Mouse (Mus musculus) common myeloid progenitor, adult 5-6 weeks (primary cell): ENCODE data around the gene Ica1. TPM values are rescaled to one million over a fixed set of nuclear protein-coding genes. Genes with fewer than 3 reads are reported as not detected.

Source experiments
- ATAC-seq: replicated peaks from 2 replicates; pipeline ENCODE4 v1.8.0; 2016; ENCODE audit warnings: low read depth, mild to moderate bottlenecking, moderate TSS enrichment, inconsistent platforms; ENCODE audit not compliant: poor library complexity, severe bottlenecking
- total RNA-seq: library from RNA; stranded (forward); fragments of 200-1000, 187-1606 nt; gene quantifications from 2 replicates; pipeline ENCODE4 v1.2.3, GENCODE M21; 2017

Gene Ica1
- total RNA-seq, 1 experiment from 2014 or later: 28.1 TPM

DNA sequence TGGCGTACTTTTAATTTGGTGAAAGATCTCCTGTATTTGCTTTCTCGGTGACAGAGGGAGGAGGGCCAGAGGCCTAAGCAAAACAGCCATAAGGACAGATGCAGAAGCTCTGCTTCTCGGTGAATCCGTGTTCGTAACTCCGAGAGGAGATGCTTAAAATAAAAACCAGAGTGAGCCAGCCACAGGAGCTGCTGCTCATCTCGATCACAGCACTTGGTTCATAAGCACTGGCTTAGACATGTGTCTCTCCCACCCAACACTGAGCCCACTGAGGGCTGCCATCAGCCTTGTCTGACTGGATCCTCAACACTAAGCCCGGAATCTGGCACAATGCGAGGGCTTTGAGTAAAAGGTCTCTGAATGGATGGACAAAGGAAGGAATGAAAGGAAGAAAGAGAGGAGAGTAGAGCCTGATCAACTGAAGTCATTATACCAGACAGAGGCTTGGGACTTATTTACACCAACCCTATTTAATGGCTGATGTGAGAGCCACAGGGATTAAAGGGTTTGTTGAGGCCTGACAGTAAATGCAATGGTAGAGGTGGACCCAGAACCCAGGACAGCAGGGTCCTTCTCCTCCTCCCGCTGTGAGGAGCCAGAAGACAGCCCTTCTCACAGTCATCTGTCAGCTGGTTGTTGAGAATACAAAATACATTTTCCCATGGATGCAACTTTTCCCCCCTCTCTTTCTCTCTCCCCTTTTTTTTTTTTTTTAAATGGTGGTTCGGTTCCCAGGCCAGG, 85.0 kb downstream of the Ica1 start:
- no peak for ATAC-seq

DNA sequence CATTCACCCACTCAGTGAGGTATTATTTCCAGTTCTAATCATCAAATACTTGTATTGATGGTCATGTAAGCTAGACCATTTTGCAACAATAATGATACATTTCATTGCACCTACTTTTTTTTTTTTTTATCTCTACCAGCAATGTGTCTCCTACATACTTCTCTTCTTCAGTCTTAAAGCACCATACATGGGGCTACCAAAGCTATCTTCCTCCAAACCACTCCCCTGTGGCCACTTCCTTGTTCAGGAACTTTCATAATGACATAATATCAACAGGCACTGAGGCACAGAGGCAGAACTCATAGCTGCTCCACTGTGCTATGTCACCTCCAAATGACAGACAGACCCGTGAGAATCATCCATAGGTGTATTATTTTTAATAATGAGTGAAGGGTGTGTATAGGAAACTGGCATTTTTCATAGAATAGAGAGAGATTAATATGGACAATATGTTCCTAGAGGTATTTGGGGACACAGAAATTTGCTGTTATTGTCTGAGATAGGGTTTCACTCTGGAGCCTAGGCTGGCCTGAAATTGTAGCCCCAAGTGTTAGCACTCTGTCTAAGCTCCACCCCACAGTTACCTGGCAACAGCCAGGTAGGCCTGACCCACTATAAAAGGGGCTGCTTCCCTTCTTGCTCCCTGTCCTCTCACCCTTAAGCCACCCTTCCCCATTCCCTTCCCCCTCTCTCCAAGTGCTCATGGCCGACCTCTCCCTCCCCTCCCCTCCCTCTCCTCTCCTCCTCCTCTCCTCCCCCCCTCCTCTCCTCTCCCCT, 86.9 kb downstream of the Ica1 start:
- ATAC-seq: peak; percentile 80

DNA sequence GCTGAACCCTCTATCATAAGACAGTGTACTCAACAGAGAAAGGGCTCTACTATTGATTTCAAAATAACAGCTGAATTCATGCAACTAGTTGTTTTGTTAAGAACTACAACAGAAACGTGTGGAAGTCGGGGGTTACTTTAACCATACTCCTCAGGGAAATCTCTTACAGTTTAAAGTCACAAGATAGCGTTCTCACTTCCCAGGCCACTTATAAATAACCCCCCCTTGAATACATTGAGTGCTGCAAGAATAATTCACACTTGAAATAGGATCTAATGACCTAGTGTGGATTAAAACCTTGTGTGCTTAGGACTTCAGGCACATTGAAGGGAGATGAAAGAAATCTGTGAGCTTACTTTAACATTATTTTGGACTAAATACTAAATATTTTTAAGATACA, 87.8 kb downstream of the Ica1 start:
- no peak for ATAC-seq

DNA sequence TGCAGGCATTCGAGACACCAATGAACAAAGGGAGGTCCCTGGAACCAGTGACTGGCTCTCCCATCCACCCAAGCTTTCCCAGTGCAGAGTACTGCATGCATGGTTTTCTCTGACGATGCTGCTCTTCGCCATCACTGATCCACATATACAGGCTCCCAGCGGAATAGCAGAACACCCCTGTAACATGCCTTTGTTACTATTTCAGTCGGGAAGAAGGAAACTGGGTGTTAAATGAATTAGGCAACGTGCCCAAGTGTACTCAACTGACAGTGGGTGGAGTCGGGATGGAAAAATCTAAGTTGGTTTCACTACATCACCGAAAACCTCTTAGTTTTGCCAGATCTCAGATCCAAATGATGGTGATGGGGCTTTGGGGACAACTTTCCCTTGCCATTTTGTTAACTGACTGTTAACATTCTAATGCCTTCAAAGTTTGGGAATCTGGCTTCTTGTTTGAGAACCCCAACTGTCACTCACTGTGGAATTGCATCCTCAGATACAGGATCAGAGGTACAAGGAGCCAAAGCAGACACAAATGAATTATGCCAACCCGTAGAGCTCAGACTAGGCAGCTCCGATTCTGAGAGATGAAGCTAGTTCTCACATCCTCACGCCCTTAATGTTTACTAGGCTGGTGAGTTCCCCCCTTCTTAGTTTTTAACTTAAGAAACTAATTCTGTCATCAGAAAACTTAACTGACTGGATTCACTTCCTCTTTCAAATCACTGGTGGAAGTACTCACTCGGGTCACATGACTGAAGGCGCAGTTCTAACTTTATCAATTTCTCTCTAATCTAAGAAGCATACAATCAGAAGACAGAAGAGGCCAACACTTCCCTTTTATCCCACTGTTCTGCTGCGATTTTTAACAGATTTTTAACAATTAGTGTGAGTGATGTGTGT, 91.4 kb downstream of the Ica1 start:
- peak; percentile 80 for ATAC-seq

DNA sequence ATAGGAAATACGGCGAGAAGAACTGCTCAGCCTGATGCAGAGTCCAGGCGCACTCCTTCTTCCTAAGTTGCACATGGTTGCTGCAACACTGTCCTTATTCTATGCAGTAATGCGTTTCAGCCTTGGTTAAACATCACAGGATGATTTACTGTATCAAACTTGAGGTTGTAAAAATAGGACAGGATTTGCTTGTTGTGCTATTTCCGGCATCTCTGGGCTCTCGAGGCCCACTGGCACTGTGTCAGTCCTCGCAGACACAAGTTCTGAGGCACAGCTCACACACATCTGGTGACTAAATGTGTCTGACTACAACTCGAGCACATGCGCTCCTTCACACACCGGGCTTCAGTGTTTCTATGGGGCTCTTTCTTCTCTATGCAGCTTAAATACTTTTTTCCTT, 94.9 kb downstream of the Ica1 start:
- ATAC-seq: no peak

DNA sequence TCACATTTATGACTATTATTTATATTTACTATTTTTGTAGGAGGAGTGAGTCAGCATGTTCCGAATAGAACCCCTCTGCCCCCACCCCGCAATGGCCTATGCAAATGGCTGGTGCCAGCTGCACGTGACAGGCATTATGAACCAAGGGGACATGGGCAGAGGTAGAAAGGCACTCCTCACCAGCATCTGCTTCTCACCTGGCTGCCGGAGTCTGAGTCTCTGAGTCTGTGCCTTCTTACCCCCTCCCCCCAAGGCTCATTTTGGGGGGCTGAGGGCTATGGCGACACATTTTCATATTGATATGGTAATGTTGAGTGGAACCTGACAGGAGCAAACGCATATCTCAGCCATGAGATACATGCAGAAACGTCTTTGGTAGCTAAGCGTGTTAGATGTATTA, 97.4 kb downstream of the Ica1 start:
- no peak for ATAC-seq

DNA sequence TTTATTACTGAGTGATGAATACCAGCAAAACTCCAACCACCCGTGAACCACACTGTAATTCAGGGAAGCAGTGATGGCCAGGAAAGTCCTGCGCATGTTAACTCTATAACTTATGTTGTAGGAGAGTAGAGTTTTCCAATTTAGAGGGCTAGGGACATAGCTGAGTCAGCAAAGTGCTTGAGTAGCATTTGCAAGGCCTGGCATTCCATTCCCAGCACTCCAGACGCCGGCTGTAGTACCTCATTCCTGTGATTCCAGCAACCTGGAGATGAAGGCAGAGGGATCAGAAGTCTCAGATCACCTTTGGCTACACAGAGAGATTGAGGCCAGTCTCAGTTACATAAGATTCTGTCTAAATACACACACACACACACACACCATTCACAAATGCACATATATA, 105.3 kb downstream of the Ica1 start:
- ATAC-seq: no peak

DNA sequence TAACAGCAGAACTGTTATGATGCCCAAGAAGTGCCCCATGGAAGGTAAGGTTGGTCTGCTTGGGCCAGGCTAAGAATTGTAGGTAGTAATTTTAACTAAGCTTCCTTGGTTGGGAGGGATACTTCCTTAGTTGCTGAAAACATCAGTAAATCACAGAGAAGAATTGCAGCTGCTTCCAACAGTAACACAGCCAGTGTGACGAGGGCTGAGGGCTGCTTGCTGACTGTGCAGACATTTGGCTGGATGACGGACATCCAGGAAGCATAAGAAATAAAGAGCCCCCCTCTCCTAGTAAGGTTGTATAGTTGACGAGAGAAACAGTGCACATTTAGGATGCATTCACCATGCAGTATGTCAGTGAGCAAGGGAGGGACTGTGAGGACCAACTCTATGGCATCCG, 108.9 kb downstream of the Ica1 start:
- no peak for ATAC-seq

DNA sequence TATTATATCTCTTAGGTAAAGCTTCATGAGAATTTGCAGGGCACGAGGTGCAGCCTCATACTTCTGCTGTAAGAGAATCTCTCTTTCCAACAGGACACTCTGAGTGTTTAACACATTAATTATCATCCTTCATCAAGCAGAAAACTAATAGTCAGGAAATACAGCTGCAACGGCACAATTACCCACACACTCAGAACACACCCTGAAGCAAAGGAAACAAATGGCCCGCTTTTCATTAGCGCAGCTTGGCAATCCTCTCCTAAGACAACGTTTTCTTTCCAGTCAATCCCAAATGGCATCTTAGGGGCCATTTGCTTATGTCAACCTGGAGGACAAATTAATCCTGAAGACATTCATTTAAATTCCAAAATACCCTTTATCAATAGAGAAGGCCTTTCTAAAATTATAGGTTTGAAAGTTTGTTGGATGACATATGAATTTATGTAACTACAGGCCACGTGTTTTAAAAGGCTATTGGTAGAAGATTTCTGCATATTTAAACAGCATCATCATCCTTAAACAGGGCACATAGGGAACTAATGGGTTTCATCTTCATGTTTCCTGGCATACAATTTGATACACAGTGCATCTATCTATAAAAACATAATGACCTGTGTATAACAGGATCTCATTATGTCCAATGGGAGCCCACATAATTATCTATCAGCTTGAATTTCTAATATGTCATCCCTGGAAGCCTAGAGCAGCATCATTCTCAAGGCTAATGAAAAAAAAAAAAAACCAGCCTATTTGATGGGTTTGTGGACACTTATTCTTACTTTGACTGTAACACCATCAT, 110.1 kb downstream of the Ica1 start:
- ATAC-seq: no peak

DNA sequence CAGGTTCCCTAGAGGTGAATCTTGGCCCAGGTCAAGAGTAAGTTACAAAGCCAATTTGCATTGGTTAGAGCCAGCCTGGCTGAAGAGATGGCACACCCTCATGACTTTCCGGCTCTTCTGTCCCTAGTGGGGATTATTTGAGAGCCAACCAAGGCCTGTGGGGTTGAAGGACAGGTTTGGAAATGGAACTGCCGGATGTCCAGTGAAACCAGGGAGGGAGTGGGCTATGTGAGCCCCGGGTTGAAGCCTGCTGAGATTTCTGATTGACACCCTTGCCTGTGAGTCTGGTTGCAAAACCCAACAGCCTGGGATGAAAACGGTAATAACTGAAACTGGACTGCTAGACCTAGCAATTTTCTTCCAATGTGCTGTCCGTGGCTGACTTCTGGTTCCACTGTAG, 112.5 kb downstream of the Ica1 start:
- no peak for ATAC-seq

DNA sequence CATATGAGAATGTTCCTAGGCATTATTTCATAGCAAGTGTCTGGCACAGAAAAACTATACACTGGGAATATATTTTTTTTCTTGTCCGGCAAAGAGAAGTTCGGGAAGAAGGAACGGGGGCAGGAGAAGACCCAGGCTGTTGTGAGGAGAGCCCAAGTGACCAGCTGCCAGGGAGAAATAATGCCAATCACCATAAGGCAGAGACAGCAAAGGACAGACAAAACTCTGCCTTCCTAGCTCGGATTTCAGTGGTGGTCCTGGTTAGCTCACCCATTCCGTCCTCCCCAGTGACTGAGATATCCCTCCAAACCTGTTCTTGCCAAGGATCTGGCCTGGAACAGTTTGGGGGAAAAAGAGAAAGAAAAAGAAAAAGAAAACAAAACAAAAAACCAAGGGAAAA, 113.3 kb downstream of the Ica1 start:
- ATAC-seq: no peak

DNA sequence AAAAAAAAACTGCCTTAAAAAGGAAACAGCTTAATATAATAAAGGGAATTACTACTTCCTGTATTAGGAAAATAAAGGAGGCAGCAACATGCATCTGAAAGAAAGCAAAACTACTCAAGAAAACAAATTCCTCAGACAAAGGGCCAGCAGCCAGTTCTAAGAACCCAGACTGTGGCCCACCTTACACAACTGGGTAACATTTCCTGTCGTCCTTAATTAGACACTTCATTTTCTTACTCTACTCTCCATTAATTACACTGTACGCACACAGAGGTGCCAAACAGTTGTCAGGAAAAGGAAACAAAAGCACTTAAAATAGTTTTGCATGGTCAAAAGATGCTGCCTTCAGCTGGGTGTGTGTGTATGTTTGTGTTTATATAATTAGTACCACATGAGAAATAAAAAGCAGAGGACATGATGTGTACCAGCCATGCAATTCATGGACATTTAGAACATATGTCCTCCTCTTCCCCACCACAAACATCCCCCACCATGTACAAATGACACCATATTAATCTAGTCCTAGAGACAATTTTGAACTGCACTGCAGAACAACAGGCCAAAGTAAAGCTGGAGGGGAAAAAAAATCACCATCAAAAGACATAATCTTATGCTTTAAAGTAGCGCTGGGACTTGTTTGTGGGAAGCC, 115.1 kb downstream of the Ica1 start:
- no peak for ATAC-seq

DNA sequence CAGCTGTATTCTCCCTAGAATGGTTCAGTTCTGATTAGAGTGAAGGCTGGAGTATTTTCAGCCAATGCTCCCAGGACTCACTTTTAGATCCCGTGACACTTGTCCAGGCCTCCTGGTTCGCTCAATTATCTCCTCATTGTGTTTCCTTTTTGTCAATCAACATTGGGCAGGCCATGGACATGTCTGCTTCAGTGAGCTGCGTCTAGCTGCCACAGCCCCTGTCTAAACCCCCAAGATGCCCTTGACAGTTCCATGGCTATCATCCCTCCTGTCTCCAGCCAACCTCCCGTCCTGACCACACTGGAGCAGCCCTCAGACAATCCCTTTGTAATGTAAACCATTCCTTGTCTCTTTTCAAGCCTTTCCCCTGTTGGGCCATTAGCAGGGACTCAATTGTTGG, 116.9 kb downstream of the Ica1 start:
- no peak for ATAC-seq

DNA sequence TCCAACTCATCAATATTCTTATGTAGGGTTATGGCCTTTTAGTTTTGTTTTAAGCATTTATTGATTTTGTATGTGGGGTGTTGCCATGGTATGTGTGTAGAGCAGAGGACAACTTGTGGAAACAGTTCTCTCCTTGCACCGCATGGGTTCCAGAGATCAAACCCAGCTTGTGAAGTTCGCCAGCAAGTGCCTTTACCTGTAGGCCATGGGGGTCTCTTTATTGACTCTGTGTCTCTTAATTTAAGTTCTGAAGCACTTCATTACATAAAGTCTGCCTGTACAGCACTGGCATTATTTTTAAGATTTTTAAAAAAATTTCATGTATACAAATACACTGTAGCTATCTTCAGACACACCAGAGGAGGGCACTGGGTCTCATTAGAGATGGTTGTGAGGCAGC, 118.2 kb downstream of the Ica1 start:
- ATAC-seq: no peak

DNA sequence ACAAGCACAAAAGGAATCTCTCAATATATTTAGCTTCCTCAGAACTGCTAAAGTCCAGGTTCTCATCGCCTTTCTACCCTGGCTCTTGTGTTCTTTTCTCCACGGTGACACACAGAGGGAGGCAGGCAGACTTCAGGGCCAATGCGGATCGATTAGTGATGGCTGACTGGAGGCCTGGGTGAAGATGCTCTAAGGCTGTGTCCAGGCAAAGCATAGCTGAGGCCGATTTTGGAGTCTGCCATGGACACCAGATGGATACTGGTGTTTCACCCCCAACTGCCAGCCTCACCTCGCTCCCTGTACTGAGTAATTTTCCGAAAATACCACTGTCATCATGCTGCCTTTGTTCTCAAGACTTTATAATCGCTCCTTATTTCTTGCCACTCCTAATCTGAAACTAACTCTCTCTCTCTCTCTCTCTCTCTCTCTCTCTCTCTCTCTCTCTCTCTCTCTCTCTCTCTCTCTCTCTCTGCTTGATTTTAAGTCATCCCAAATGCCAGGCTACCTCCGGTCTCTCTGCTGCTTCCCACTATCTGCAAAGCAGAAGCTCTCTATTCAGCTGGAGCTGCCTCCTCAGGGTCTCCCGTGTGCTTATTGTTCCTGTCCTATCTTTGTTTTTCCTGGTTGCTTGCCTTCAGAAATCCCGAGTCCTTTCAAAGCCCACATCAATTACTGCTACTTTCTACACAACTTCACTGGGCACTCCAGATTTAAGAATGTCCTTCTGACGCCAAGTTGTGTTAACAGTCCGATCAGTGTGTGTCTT, 118.9 kb downstream of the Ica1 start:
- ATAC-seq: no peak

DNA sequence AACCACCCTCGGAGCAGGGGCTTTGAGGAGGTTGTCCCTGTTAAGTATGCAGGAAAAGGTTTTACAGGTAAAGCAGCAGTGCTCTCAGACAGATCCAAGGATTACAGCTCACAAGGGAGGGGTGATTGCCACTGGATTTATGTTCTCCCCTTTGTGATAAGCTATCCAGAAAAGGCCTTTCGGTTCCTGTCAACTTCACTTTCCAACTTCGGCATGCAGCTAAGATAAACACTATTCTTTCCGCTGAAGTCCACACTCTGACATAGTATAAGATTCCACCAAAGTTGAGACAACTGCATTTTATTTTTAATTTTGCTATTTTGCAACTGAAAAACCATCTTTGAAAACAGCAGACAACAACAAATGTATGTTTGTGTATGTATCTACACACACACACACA, 119.9 kb downstream of the Ica1 start:
- ATAC-seq: no peak

DNA sequence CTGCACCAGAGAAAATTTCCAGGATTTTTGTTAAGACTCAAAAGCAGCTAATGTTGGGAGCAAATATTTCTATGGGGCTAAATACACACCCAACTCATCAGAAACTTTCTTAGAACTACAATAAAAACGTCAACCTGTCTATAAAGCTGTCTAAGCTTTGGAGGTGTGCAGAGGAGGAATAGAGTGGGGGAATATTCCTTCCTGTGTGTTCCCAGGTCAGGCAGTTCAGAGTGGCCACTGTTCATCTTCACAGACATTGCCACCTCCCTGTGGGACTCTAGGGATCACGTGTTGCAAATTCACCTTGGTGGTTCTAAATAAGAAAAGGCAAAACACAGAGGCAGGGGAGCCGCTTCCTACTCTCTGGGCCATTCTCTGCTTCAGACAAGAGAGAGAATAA, 120.8 kb downstream of the Ica1 start:
- no peak for ATAC-seq

DNA sequence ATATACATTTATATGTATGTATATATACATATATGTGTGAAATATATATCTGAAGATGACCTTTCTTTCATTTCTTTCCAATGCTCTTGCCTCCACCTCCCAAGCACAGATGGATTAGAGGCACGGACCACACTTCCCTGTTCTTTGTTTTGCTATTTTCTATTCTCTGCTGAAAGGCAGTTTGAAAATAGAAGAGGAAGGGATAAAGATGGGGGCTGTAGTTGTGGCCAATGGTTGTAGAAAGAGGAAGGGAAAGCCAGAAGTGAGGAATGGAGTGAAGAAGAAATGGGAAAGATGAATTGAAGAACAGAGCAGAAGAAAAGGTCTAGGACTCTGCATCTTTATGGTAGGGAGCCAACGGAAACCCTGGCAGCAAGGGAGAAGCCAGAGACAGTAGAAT, 122.8 kb downstream of the Ica1 start:
- peak; percentile 32; the same call in 1 of the 2 replicates for ATAC-seq

DNA sequence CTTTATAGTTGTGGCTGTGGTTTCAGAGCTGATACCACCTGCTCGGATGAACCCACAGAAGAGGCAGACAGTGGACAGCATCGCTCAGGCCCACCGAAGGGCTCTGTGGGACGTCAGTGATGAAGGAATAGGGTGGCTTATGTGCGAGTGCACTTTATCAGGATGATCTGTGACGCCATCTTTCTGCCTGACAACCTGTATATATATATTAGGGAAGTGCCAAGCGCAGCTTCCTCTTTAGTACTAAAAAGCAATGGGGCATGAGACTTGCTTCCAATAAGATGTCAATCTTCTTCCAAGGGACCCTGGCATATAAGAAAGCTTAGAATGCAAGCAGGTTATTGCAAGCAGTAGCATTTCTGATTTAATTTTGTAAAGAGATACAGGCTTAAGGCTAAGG, 127.9 kb downstream of the Ica1 start:
- 0 out of 2 replicates have a peak, but pooled peaks have one; percentile 34 for ATAC-seq
